Mouse (Mus musculus) embryonic facial prominence, embryonic 15.5 days (tissue): ENCODE results near the gene Aldh3a2. TPM values are rescaled to one million over a fixed set of nuclear protein-coding genes. Genes with fewer than 3 reads are reported as not detected.

Source experiments
- ATAC-seq: fragments of 200-750 bp; cut with Nextera tagmentation; 2 replicates; pipeline ENCODE4 v1.8.0; 2017; ENCODE audit warnings: low read depth, moderate TSS enrichment; ENCODE audit not compliant: insufficient number of reproducible peaks, low FRiP score, low TSS enrichment
- H3K27ac ChIP-seq: fragments of 300-500 bp; sonication (generic); replicated peaks from 2 replicates; pipeline ENCODE4 v1.5.1; 2015; ENCODE audit warnings: mild to moderate bottlenecking, inconsistent platforms
- H3K27me3 ChIP-seq: fragments of 300-500 bp; sonication (generic); 2 replicates; pipeline ENCODE4 v1.6.1; 2015; ENCODE audit warnings: inconsistent platforms
- H3K36me3 ChIP-seq: fragments of 300-500 bp; sonication (generic); 2 replicates; pipeline ENCODE4 v1.6.1; 2015; ENCODE audit warnings: mild to moderate bottlenecking, inconsistent platforms
- H3K4me1 ChIP-seq: fragments of 300-500 bp; sonication (generic); 2 replicates; pipeline ENCODE4 v1.6.1; 2015; ENCODE audit warnings: inconsistent platforms
- H3K4me2 ChIP-seq: fragments of 300-500 bp; sonication (generic); replicated peaks from 2 replicates; pipeline ENCODE4 v1.6.1; 2015; ENCODE audit warnings: mild to moderate bottlenecking, inconsistent platforms
- H3K4me3 ChIP-seq: fragments of 300-500 bp; sonication (generic); replicated peaks from 2 replicates; pipeline ENCODE4 v1.5.1; 2015; ENCODE audit warnings: mild to moderate bottlenecking, inconsistent platforms
- H3K9ac ChIP-seq: fragments of 300-500 bp; sonication (generic); 2 replicates; pipeline ENCODE4 v1.6.1; 2015; ENCODE audit warnings: inconsistent platforms
- H3K9me3 ChIP-seq: fragments of 300-500 bp; sonication (generic); replicated peaks from 2 replicates; pipeline ENCODE4 v1.6.1; 2016; ENCODE audit warnings: inconsistent platforms
- WGBS: fragments of 180-500 bp; shearing (Covaris S2); methylation state at CpG from one replicate; pipeline ENCODE4 v1.1.7; 2015; 5-methylcytosine and 5-hydroxymethylcytosine counted together
- polyA plus RNA-seq: library from polyadenylated mRNA; unstranded; fragments of >200 nt; fragmentation: Nextera tagmentation; extraction: Ambion mirVana; gene quantifications from 2 replicates; pipeline ENCODE4 v1.2.1, GENCODE M21; 2015

The Aldh3a2 gene
- polyA plus RNA-seq, 1 experiment from 2014 or later: 32.0 TPM

- 6% methylated on average over 9 of the region's 9 CpGs for WGBS
- H3K4me3 ChIP-seq: no peak overlapping the region
- H3K27me3 ChIP-seq: no peaks in the 10 kb centered on the region
- no peaks in the 10 kb centered on the region for H3K9me3 ChIP-seq
- no peak overlapping the region for H3K9ac ChIP-seq
- H3K36me3 ChIP-seq: no peaks in the 10 kb centered on the region
- peak overlapping the region; percentile 32 for H3K4me2 ChIP-seq
- no peak overlapping the region for H3K27ac ChIP-seq
- ATAC-seq: peak; percentile 72; the same call in 1 of the 2 replicates
- H3K4me1 ChIP-seq: peaks cover 13% of the 10 kb centered on the region
Measured at GRCm38 (mm10) chr11:61231329-61231728, 35.9 kb downstream of the Aldh3a2 start.

GRCm38 (mm10) chr11:61228406-61228805, 38.9 kb downstream of the Aldh3a2 start:
- no peak overlapping the region for H3K4me2 ChIP-seq
- H3K9me3 ChIP-seq: no peaks in the 10 kb centered on the region
- H3K4me1 ChIP-seq: peaks cover 21% of the 10 kb centered on the region
- WGBS: 65% methylated on average over 3 of the region's 3 CpGs
- no peaks in the 10 kb centered on the region for H3K36me3 ChIP-seq
- H3K27ac ChIP-seq: no peak overlapping the region
- H3K4me3 ChIP-seq: no peak overlapping the region
- no peak for ATAC-seq
- no peaks in the 10 kb centered on the region for H3K27me3 ChIP-seq
- no peak overlapping the region for H3K9ac ChIP-seq

GRCm38 (mm10) chr11:61227816-61228215, 39.4 kb downstream of the Aldh3a2 start:
- Histone ChIP-seq H3K4me1 (peaks cover 21% of the 10 kb centered on the region), H3K9ac (no peak overlapping the region), H3K27me3 (no peaks in the 10 kb centered on the region), H3K9me3 (no peaks in the 10 kb centered on the region), H3K4me2 (no peak overlapping the region), H3K27ac (no peak overlapping the region), H3K4me3 (no peak overlapping the region), H3K36me3 (no peaks in the 10 kb centered on the region)
- ATAC-seq: no peak
- 82% methylated on average over 8 of the region's 8 CpGs for WGBS

- peak; percentile 39; the same call in 1 of the 2 replicates for ATAC-seq
- WGBS: 54% methylated on average over 6 of the region's 6 CpGs
- H3K9me3 ChIP-seq: no peaks in the 10 kb centered on the region
- H3K4me3 ChIP-seq: no peak overlapping the region
- peak overlapping the region; percentile 69 for H3K27ac ChIP-seq
- H3K36me3 ChIP-seq: no peaks in the 10 kb centered on the region
- H3K27me3 ChIP-seq: no peaks in the 10 kb centered on the region
- H3K4me1 ChIP-seq: peaks cover 11% of the 10 kb centered on the region
- no peak overlapping the region for H3K9ac ChIP-seq
- H3K4me2 ChIP-seq: no peak overlapping the region
Measured at GRCm38 (mm10) chr11:61225941-61226412, 41.3 kb downstream of the Aldh3a2 start.

GRCm38 (mm10) chr11:61225511-61225910, 41.8 kb downstream of the Aldh3a2 start:
- Histone ChIP-seq H3K4me3 (no peak overlapping the region), H3K27me3 (no peaks in the 10 kb centered on the region), H3K9me3 (no peaks in the 10 kb centered on the region), H3K4me1 (peaks cover 10% of the 10 kb centered on the region), H3K9ac (no peak overlapping the region), H3K4me2 (no peak overlapping the region), H3K36me3 (no peaks in the 10 kb centered on the region), H3K27ac (peak overlapping the region; percentile 69)
- ATAC-seq: no peak
- WGBS: 56% methylated on average over 4 of the region's 4 CpGs

- Histone ChIP-seq H3K4me2 (no peak overlapping the region), H3K4me1 (peaks cover 10% of the 10 kb centered on the region), H3K27ac (0 out of 2 replicates have a peak overlapping the region, but pooled peaks have one; percentile 29), H3K9me3 (no peaks in the 10 kb centered on the region), H3K4me3 (no peak overlapping the region), H3K27me3 (no peaks in the 10 kb centered on the region), H3K36me3 (no peaks in the 10 kb centered on the region), H3K9ac (no peak overlapping the region)
- WGBS: 77% methylated on average over 10 of the region's 10 CpGs
- ATAC-seq: no peak
Measured at GRCm38 (mm10) chr11:61224907-61225306, 42.4 kb downstream of the Aldh3a2 start.

- H3K27me3 ChIP-seq: no peaks in the 10 kb centered on the region
- H3K27ac ChIP-seq: no peak overlapping the region
- H3K9me3 ChIP-seq: no peaks in the 10 kb centered on the region
- H3K4me3 ChIP-seq: no peak overlapping the region
- H3K4me2 ChIP-seq: no peak overlapping the region
- no peak overlapping the region for H3K9ac ChIP-seq
- peaks cover 10% of the 10 kb centered on the region for H3K4me1 ChIP-seq
- ATAC-seq: no peak
- no peaks in the 10 kb centered on the region for H3K36me3 ChIP-seq
- WGBS: 79% methylated on average over 6 of the region's 6 CpGs
Measured at GRCm38 (mm10) chr11:61224234-61224744, 43.0 kb downstream of the Aldh3a2 start.

- H3K27me3 ChIP-seq: no peaks in the 10 kb centered on the region
- no peaks in the 10 kb centered on the region for H3K9me3 ChIP-seq
- H3K4me2 ChIP-seq: no peak overlapping the region
- ATAC-seq: no peak
- no peaks in the 10 kb centered on the region for H3K36me3 ChIP-seq
- no peak overlapping the region for H3K9ac ChIP-seq
- peaks cover 10% of the 10 kb centered on the region for H3K4me1 ChIP-seq
- H3K27ac ChIP-seq: no peak overlapping the region
- WGBS: 75% methylated on average over 9 of the region's 9 CpGs
- no peak overlapping the region for H3K4me3 ChIP-seq
Measured at GRCm38 (mm10) chr11:61222971-61223745, 44.1 kb downstream of the Aldh3a2 start.

- 38% methylated on average over 1 of the region's 1 CpGs for WGBS
- no peak for ATAC-seq
- no peaks in the 10 kb centered on the region for H3K9me3 ChIP-seq
- peaks cover 10% of the 10 kb centered on the region for H3K4me1 ChIP-seq
- no peaks in the 10 kb centered on the region for H3K27me3 ChIP-seq
- H3K4me3 ChIP-seq: no peak overlapping the region
- no peak overlapping the region for H3K9ac ChIP-seq
- no peak overlapping the region for H3K4me2 ChIP-seq
- H3K36me3 ChIP-seq: no peaks in the 10 kb centered on the region
- H3K27ac ChIP-seq: no peak overlapping the region
Measured at GRCm38 (mm10) chr11:61222007-61222406, 45.3 kb downstream of the Aldh3a2 start.

GRCm38 (mm10) chr11:61220156-61220881, 46.9 kb downstream of the Aldh3a2 start:
- H3K36me3 ChIP-seq: no peaks in the 10 kb centered on the region
- 68% methylated on average over 9 of the region's 9 CpGs for WGBS
- no peaks in the 10 kb centered on the region for H3K9me3 ChIP-seq
- no peak overlapping the region for H3K4me3 ChIP-seq
- H3K4me2 ChIP-seq: no peak overlapping the region
- ATAC-seq: no peak
- H3K4me1 ChIP-seq: no peaks in the 10 kb centered on the region
- no peak overlapping the region for H3K27ac ChIP-seq
- no peaks in the 10 kb centered on the region for H3K27me3 ChIP-seq
- no peak overlapping the region for H3K9ac ChIP-seq

- no peak overlapping the region for H3K9ac ChIP-seq
- H3K27me3 ChIP-seq: peaks cover 16% of the 10 kb centered on the region
- no peak overlapping the region for H3K27ac ChIP-seq
- no peak overlapping the region for H3K4me2 ChIP-seq
- H3K9me3 ChIP-seq: no peaks in the 10 kb centered on the region
- H3K4me3 ChIP-seq: no peak overlapping the region
- no peak for ATAC-seq
- H3K36me3 ChIP-seq: no peaks in the 10 kb centered on the region
- peaks cover 5% of the 10 kb centered on the region; the same call in 1 of the 2 replicates for H3K4me1 ChIP-seq
- 84% methylated on average over 3 of the region's 3 CpGs for WGBS
Measured at GRCm38 (mm10) chr11:61215936-61216335, 51.3 kb downstream of the Aldh3a2 start.
